Mouse (Mus musculus): Measurements from ENCODE around the gene Lgals3bp.
A peak's percentile ranks its signal among the peaks of the same experiment; 100 is the strongest.

The Lgals3bp gene

DNA sequence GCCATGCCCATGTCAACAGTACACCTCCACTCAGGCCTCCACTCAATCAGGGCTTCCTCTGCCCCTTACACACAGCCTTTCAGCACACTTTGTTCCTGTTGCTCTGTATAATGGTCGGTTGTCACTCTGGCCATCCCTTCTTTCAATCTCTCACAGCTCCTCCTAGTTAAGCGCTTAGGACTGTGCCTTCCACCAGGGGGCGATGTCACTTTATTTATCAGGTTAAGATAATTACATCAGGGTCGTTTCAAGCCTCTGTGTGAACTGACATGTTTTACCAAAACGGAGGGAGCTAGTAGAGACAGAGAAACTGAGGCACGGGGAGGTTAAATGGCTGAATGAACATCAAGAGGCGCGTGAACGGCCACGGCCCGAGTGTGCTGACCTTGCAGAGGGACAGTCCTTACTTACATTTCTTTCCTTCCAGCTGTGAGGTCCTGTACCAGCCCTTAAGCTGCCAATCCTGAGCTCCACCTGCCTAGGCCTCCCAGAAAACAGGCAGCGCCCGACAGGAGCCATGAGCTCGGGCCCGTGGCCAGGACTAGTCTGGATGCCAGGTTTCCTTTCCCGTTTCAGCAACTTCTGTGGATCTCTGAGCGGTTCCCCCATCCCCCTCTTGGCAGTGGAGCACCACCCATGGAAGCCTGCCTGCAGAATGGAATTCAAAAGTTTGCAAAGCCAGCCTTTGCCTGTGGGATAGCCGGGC, 21.5 kb upstream of the Lgals3bp start:
- DNase-seq (ENCODE audit: low read depth, low spot score): peak; percentile 83

GRCm38 (mm10) chr11:118420261-118420660, 18.4 kb upstream of the Lgals3bp start:
- DNase-seq (ENCODE audit: low read depth, low spot score): no peak

GRCm38 (mm10) chr11:118418834-118419504, 17.1 kb upstream of the Lgals3bp start, which contains the start of gene Cant1:
Gene Cant1 (minus strand): TSS chr11:118419086.
- peak; percentile 99 for DNase-seq (ENCODE audit: low read depth, low spot score)

- DNase-seq (ENCODE audit: low read depth, low spot score): no peak
These were observed 16.5 kb upstream of the Lgals3bp start for GRCm38 (mm10) chr11:118418442-118418833.

DNA sequence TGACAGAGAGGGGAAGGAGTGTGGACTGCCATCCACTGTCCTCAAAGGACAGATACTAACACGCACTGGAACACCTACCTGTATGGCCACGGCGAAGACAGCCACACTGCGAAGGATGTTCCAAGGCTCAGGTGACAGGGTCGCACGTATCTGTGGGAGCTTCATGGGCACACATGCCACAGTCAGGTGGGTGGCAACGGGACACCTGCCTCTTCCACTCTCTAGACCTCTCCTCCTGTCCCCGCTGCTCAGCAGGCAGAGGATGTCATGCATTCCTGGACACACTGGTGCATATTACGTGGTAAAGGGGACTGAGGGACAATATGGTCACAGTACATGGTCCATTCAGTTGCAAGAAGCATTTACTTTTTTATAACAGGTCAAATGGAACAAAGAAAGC, 15.6 kb upstream of the Lgals3bp start:
- DNase-seq (ENCODE audit: low read depth, low spot score): no peak

- no peak for DNase-seq (ENCODE audit: low read depth, low spot score)
These were observed 14.2 kb upstream of the Lgals3bp start for GRCm38 (mm10) chr11:118416046-118416445.

- DNase-seq (ENCODE audit: low read depth, low spot score): no peak
These were observed 13.7 kb upstream of the Lgals3bp start for GRCm38 (mm10) chr11:118415630-118416029.

- DNase-seq (ENCODE audit: low read depth, low spot score): no peak
These were observed 12.4 kb upstream of the Lgals3bp start for GRCm38 (mm10) chr11:118414270-118414669.

- DNase-seq (ENCODE audit: low read depth, low spot score): no peak
These were observed 11.2 kb upstream of the Lgals3bp start for GRCm38 (mm10) chr11:118413055-118413454.

- DNase-seq (ENCODE audit: low read depth, low spot score): no peak
These were observed 10.7 kb upstream of the Lgals3bp start for GRCm38 (mm10) chr11:118412601-118413000.

DNA sequence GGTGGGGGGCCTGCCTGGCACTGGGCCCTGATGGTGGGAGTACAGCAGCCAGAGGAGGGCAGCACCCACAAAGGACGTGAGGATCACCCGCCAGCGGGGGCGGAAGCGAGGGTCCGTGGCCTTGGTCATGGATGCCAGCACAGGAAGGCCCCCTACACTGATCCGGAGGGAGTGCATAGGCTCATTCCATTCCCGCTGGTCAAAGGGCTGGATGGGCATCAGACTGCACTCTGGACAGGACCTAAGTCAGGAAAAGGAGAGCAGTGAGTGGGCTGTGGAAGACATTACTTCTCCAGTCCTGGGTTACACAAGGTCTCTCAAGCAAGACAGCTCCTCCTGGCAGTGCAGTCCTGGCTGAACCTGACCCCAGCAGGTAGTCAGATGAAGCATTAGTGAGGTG, 9.4 kb upstream of the Lgals3bp start:
- no peak for DNase-seq (ENCODE audit: low read depth, low spot score)

GRCm38 (mm10) chr11:118410479-118410878, 8.6 kb upstream of the Lgals3bp start:
- DNase-seq (ENCODE audit: low read depth, low spot score): no peak

- DNase-seq (ENCODE audit: low read depth, low spot score): no peak
These were observed 8.2 kb upstream of the Lgals3bp start for GRCm38 (mm10) chr11:118410073-118410444.

DNA sequence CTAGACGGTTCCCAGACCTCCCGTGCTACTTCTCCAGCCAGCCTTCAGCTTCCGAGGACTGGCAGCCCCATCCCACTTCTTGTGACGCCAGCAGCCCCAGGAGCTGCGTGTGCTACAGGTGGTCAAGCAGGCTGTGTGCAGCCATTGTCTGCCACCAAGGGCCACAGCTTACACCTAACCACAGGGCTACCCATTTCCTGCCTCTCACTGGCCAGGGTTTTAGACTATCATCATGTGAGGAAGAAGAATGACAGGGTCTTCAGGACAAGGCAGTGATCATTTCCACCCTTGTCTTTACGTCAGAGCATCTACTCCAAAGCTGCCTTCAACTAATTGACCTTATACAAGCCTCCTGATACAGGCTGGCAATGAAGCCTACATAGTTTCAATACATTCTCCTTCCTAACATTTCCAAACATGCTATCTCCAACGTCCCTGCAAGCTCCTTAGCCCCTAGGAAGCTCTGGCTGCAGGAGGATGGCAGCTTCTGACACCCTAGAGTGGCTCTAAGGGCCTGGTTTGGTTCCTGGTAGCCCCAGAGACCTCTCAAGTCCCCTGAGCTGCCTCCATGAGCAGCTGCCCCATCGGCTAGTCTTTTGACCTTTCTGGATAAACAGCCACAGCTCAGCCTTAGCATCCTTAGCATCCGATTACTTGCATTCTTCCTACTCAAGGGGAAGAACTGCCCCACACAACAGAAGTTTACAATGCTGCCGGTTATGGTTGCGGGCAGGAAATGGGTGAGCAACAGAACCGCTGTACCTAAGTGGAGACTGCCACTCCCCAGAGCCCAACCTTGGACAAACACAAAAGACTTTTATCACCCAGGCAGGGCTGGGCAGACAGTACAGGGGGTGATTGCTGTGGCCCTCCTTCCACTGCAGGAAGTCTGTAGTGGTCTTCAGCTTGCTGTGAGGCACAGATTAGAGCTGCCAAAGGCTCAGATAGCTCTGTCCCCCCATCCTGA, 7.5 kb upstream of the Lgals3bp start:
- DNase-seq (ENCODE audit: low read depth, low spot score): no peak

DNA sequence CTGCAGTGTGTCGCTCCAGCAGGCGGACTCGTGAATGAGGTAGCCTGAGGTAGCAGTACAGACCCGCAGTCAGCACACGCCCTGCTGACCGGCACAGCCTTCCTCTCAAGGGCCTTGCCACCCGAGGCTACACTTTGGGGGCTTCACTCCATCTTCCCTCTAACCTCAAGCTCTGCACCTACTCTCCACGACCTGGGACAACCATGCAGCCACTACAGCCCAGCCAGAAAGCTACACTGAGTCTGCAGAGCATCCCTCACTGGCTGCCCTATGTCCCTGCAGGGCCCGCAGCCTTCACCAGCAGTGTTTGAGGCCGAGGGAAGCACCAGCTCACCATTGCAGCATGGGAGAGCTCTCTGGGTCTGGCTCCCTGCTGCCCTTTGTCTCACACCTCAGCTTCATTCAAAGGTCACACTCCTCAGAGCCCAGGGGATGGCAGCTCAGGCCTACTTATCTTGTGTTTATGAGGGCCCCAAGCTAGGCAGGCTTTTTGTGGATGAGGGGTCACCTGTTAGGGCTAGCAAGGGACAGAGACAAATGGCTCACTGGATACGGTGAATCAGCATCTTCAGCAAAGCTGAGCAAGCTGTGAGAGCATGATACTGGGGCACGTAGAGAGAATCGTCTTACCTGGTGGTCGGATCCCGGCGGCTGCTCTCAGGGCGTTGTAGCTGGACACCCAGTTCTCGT, 6.3 kb upstream of the Lgals3bp start:
- no peak for DNase-seq (ENCODE audit: low read depth, low spot score)

DNA sequence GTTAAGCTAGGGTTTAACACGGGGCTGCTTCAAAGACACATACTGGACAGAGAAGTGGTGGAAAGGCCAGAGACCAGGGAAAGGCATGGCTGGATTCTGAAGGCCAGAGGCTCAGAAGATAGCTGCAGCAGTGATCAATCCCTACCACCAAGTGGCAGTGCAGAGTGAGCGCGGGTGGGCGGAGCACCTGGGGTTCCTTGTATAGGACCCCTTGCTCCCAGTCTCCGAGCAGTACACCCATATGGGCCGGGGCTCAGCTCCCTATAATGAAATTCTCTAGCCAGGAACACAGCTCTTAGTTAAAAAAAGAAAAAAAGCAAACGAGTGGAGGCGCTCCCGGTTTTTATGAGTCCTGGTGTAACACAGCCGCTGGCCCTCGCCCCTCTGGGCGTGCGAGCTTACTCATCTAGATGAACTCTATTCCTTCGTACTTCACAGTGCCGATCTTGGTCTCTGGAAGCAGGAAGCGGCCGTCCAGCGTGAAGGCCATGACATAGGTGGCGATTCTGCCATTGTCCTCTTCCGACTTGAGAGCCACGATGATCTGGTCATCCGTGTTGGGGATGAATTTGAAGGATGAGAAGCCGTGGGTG, 5.5 kb upstream of the Lgals3bp start:
- peak; percentile 53 for DNase-seq (ENCODE audit: low read depth, low spot score)

DNA sequence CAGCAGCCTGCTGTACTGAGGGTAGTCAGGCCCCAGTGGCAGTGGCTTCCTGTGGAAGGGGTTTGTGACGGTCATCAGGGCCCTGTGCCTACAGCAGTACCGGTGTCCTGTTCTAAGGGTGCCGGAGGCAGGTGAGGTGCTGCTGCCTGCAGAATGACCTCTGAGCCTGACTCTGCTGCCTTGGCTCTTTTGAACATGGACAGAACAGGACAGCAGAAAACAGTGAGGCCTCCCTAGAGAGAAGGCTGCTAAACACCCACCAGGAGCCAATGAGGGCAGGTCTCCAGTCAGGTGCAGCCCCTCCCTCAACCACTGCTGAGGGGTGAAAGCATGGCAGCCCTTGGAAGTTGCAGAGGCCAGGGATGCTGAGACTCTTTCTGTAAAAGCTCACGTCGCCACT, 4.6 kb upstream of the Lgals3bp start:
- no peak for DNase-seq (ENCODE audit: low read depth, low spot score)

DNA sequence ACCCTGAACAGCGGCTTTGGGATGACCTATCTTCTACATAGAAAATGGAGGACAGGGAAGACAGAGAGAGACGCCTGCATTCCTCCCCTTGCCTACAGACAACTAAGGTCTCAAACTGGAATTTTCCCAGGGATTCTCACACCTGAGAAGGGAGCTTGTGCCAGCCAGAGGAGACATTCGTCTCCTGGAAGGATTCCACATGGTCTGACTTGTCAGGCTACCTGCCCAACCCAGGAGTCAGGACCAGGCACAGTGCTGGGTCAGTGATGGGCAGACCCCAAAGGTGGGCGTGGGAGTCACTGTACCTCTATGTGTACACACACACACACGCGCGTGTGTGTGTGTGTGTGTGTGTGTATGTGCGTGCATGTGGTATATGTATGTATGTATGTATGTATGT, 3.4 kb upstream of the Lgals3bp start:
- no peak for DNase-seq (ENCODE audit: low read depth, low spot score)

- no peak for DNase-seq (ENCODE audit: low read depth, low spot score)
These were observed 2.3 kb upstream of the Lgals3bp start for GRCm38 (mm10) chr11:118403951-118404899.

DNA sequence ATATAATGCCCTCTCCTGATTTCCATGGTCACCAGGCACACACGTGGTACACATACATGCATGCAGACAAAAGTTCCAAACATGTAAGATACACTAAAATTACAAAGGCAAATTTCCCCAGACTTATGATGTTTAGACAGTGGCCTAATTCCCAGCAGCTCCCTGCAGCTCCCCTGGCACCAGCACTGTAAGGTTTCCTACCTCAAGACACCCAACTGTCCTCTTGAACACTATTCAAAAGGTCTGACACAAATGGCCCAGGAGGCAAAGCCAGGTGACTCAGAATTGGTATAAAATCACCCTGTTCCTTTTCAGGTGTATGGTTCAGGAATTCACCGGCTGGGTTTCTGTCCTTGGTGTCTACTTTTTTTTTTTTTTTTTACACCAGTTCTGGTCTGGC, 1.3 kb upstream of the Lgals3bp start:
- DNase-seq (ENCODE audit: low read depth, low spot score): no peak

Data from R1 (cell line).